Mouse (Mus musculus) limb, embryonic 13.5 days (tissue): ENCODE data around the gene Pgf. TPM values are rescaled to one million over a fixed set of nuclear protein-coding genes. Genes with fewer than 3 reads are reported as not detected.

Experiments
- ATAC-seq: fragments of 200-750 bp; cut with Nextera tagmentation; 2 replicates; pipeline ENCODE4 v1.8.0; 2017; ENCODE audit warnings: low read depth, moderate number of reproducible peaks, moderate TSS enrichment; ENCODE audit not compliant: low FRiP score
- H3K27ac ChIP-seq: fragments of 300-500 bp; sonication (generic); 2 replicates; pipeline ENCODE4 v1.5.1; 2015; ENCODE audit warnings: inconsistent platforms, mild to moderate bottlenecking, moderate library complexity
- H3K27me3 ChIP-seq: fragments of 300-500 bp; sonication (generic); 2 replicates; pipeline ENCODE4 v1.6.1; 2015; ENCODE audit warnings: mild to moderate bottlenecking, inconsistent platforms
- H3K36me3 ChIP-seq: fragments of 300-500 bp; sonication (generic); 2 replicates; pipeline ENCODE4 v1.6.1; 2015; ENCODE audit warnings: inconsistent platforms, mild to moderate bottlenecking, moderate library complexity
- H3K4me1 ChIP-seq: fragments of 300-500 bp; sonication (generic); 2 replicates; pipeline ENCODE4 v1.6.1; 2015; ENCODE audit warnings: inconsistent platforms
- H3K4me2 ChIP-seq: fragments of 300-500 bp; sonication (generic); replicated peaks from 2 replicates; pipeline ENCODE4 v1.6.1; 2015; ENCODE audit warnings: inconsistent platforms, mild to moderate bottlenecking, moderate library complexity
- H3K4me3 ChIP-seq: fragments of 300-500 bp; sonication (generic); 2 replicates; pipeline ENCODE4 v1.5.1; 2015; ENCODE audit warnings: moderate library complexity, mild to moderate bottlenecking, inconsistent platforms
- H3K9ac ChIP-seq: fragments of 300-500 bp; sonication (generic); 2 replicates; pipeline ENCODE4 v1.6.1; 2015; ENCODE audit warnings: mild to moderate bottlenecking, inconsistent platforms
- H3K9me3 ChIP-seq: fragments of 300-500 bp; sonication (generic); 2 replicates; pipeline ENCODE4 v1.6.1; 2016; ENCODE audit warnings: inconsistent platforms
- WGBS: fragments of 180-500 bp; shearing (Covaris S2); methylation state at CpG from one replicate; pipeline ENCODE4 v1.1.7; 2015; 5-methylcytosine and 5-hydroxymethylcytosine counted together
- polyA plus RNA-seq: library from polyadenylated mRNA; unstranded; fragments of >200 nt; fragmentation: Nextera tagmentation; extraction: Ambion mirVana; gene quantifications from 2 replicates; pipeline ENCODE4 v1.2.1, GENCODE M21; 2015

Pgf gene
- polyA plus RNA-seq, 1 experiment from 2014 or later, result 19.5 TPM

GRCm38 (mm10) chr12:85185810-85186209, 8.2 kb upstream of the Pgf start:
- no peak for ATAC-seq
- Histone ChIP-seq H3K9me3 (no peaks in the 10 kb centered on the region), H3K36me3 (no peaks in the 10 kb centered on the region), H3K4me1 (peaks cover 23% of the 10 kb centered on the region), H3K9ac (no peak overlapping the region), H3K27ac (no peak overlapping the region), H3K4me2 (no peak overlapping the region), H3K27me3 (peaks cover 10% of the 10 kb centered on the region; the same call in 1 of the 2 replicates), H3K4me3 (no peak overlapping the region)
- WGBS, result 63% methylated on average over 8 of the region's 8 CpGs

- Histone ChIP-seq H3K4me2 (no peak overlapping the region), H3K4me1 (peaks cover 23% of the 10 kb centered on the region), H3K27me3 (peaks cover 10% of the 10 kb centered on the region; the same call in 1 of the 2 replicates), H3K36me3 (no peaks in the 10 kb centered on the region), H3K4me3 (no peak overlapping the region), H3K9me3 (no peaks in the 10 kb centered on the region), H3K9ac (no peak overlapping the region), H3K27ac (no peak overlapping the region)
- 68% methylated on average over 5 of the region's 5 CpGs for WGBS
- no peak for ATAC-seq
Observed at GRCm38 (mm10) chr12:85184118-85184517, 6.5 kb upstream of the Pgf start.

GRCm38 (mm10) chr12:85182898-85183297, 5.3 kb upstream of the Pgf start:
- no peak overlapping the region for H3K27ac ChIP-seq
- no peak overlapping the region for H3K4me2 ChIP-seq
- no peaks in the 10 kb centered on the region for H3K36me3 ChIP-seq
- no peak overlapping the region for H3K9ac ChIP-seq
- peaks cover 24% of the 10 kb centered on the region for H3K4me1 ChIP-seq
- 66% methylated on average over 5 of the region's 5 CpGs for WGBS
- no peak overlapping the region for H3K4me3 ChIP-seq
- H3K27me3 ChIP-seq, result peaks cover 17% of the 10 kb centered on the region; the same call in 1 of the 2 replicates
- no peaks in the 10 kb centered on the region for H3K9me3 ChIP-seq
- ATAC-seq, result no peak

GRCm38 (mm10) chr12:85182345-85182643, 4.7 kb upstream of the Pgf start:
- ATAC-seq, result peak; percentile 68
- Histone ChIP-seq H3K9ac (no peak overlapping the region), H3K27ac (no peak overlapping the region), H3K36me3 (no peaks in the 10 kb centered on the region), H3K4me2 (peak overlapping the region; percentile 36), H3K4me1 (peaks cover 30% of the 10 kb centered on the region), H3K27me3 (peaks cover 23% of the 10 kb centered on the region; the same call in 1 of the 2 replicates), H3K4me3 (no peak overlapping the region), H3K9me3 (no peaks in the 10 kb centered on the region)
- WGBS, result 11% methylated on average over 8 of the region's 8 CpGs

- H3K4me3 ChIP-seq, result no peak overlapping the region
- peaks cover 24% of the 10 kb centered on the region; the same call in 1 of the 2 replicates for H3K27me3 ChIP-seq
- H3K27ac ChIP-seq, result no peak overlapping the region
- H3K4me2 ChIP-seq, result peak overlapping the region; percentile 36
- H3K9ac ChIP-seq, result no peak overlapping the region
- no peaks in the 10 kb centered on the region for H3K36me3 ChIP-seq
- peak; percentile 51 for ATAC-seq
- WGBS, result 23% methylated on average over 16 of the region's 17 CpGs
- H3K4me1 ChIP-seq, result peaks cover 36% of the 10 kb centered on the region
- no peaks in the 10 kb centered on the region for H3K9me3 ChIP-seq
Observed at GRCm38 (mm10) chr12:85181475-85182344, 4.1 kb upstream of the Pgf start.

- Histone ChIP-seq H3K9me3 (no peaks in the 10 kb centered on the region), H3K4me1 (peaks cover 63% of the 10 kb centered on the region), H3K4me3 (no peak overlapping the region), H3K27ac (no peak overlapping the region), H3K9ac (no peak overlapping the region), H3K27me3 (peaks cover 24% of the 10 kb centered on the region; the same call in 1 of the 2 replicates), H3K36me3 (no peaks in the 10 kb centered on the region), H3K4me2 (no peak overlapping the region)
- WGBS, result 69% methylated on average over 2 of the region's 2 CpGs
- no peak for ATAC-seq
Observed at GRCm38 (mm10) chr12:85178294-85178693, 704 bp upstream of the Pgf start.

- Histone ChIP-seq H3K4me1 (peaks cover 56% of the 10 kb centered on the region), H3K9ac (peak overlapping the region; percentile 67), H3K9me3 (no peaks in the 10 kb centered on the region), H3K27ac (peak overlapping the region; percentile 78; the same call in 1 of the 2 replicates), H3K4me2 (peak overlapping the region; percentile 73), H3K27me3 (peaks cover 13% of the 10 kb centered on the region; the same call in 1 of the 2 replicates), H3K4me3 (peak overlapping the region; percentile 49), H3K36me3 (no peaks in the 10 kb centered on the region)
- ATAC-seq, result peak; percentile 31; the same call in 1 of the 2 replicates
- 1% methylated on average over 32 of the region's 32 CpGs for WGBS
Observed at GRCm38 (mm10) chr12:85176846-85177523, 605 bp downstream of the Pgf start.

GRCm38 (mm10) chr12:85175926-85176845, 1.4 kb downstream of the Pgf start:
- H3K9ac ChIP-seq, result peak overlapping the region; percentile 67
- peak overlapping the region; percentile 73 for H3K4me2 ChIP-seq
- peak overlapping the region; percentile 49 for H3K4me3 ChIP-seq
- H3K27me3 ChIP-seq, result peaks cover 13% of the 10 kb centered on the region; the same call in 1 of the 2 replicates
- peak; percentile 71 for ATAC-seq
- H3K9me3 ChIP-seq, result no peaks in the 10 kb centered on the region
- 8% methylated on average over 11 of the region's 11 CpGs for WGBS
- peaks cover under 1% of the 10 kb centered on the region; the same call in 1 of the 2 replicates for H3K36me3 ChIP-seq
- peaks cover 48% of the 10 kb centered on the region for H3K4me1 ChIP-seq
- H3K27ac ChIP-seq, result peak overlapping the region; percentile 78

GRCm38 (mm10) chr12:85175087-85175675, 2.4 kb downstream of the Pgf start:
- Histone ChIP-seq H3K9ac (peak overlapping the region; percentile 67), H3K9me3 (no peaks in the 10 kb centered on the region), H3K36me3 (peaks cover 10% of the 10 kb centered on the region; the same call in 1 of the 2 replicates), H3K4me3 (peak overlapping the region; percentile 49), H3K27ac (peak overlapping the region; percentile 78), H3K27me3 (peaks cover 13% of the 10 kb centered on the region; the same call in 1 of the 2 replicates), H3K4me1 (peaks cover 44% of the 10 kb centered on the region), H3K4me2 (peak overlapping the region; percentile 73)
- WGBS, result 24% methylated on average over 16 of the region's 16 CpGs
- ATAC-seq, result 0 out of 2 replicates have a peak, but pooled peaks have one; percentile 5

- Histone ChIP-seq H3K27ac (no peak overlapping the region), H3K4me2 (peak overlapping the region; percentile 73), H3K4me1 (peaks cover 52% of the 10 kb centered on the region), H3K9me3 (no peaks in the 10 kb centered on the region), H3K27me3 (peaks cover 13% of the 10 kb centered on the region; the same call in 1 of the 2 replicates), H3K9ac (peak overlapping the region; percentile 25; the same call in 1 of the 2 replicates), H3K4me3 (peak overlapping the region; percentile 8; the same call in 1 of the 2 replicates), H3K36me3 (peaks cover 10% of the 10 kb centered on the region; the same call in 1 of the 2 replicates)
- WGBS, result 63% methylated on average over 7 of the region's 7 CpGs
- ATAC-seq, result no peak
Observed at GRCm38 (mm10) chr12:85174016-85174415, 3.6 kb downstream of the Pgf start.

GRCm38 (mm10) chr12:85170948-85171307, 6.7 kb downstream of the Pgf start:
- Histone ChIP-seq H3K27me3 (no peaks in the 10 kb centered on the region), H3K4me2 (no peak overlapping the region)
- 82% methylated on average over 3 of the region's 3 CpGs for WGBS

More at GRCm38 (mm10) chr12:85170948-85171307, 6.7 kb downstream of the Pgf start:
- Histone ChIP-seq H3K9me3 (no peaks in the 10 kb centered on the region), H3K36me3 (peaks cover 30% of the 10 kb centered on the region), H3K9ac (no peak overlapping the region), H3K27ac (no peak overlapping the region), H3K4me1 (peaks cover 31% of the 10 kb centered on the region), H3K4me3 (no peak overlapping the region)
- no peak for ATAC-seq
